Mouse (Mus musculus) heart, postnatal 0 days (tissue): ENCODE measurements around the gene Ddrgk1.

Experiments
- CTCF ChIP-seq: IDR thresholded peaks from 2 replicates; pipeline ENCODE4 v1.5.1; 2016; ENCODE audit warnings: antibody characterized with exemption, control low read depth, low read depth
- EP300 ChIP-seq: IDR thresholded peaks from 2 replicates; pipeline ENCODE4 v1.6.1; 2016; ENCODE audit warnings: antibody characterized with exemption, low read depth

GRCm38 (mm10) chr2:130632887-130633675 lies 31.4 kb downstream of the Ddrgk1 start:
- no peak for TF ChIP-seq CTCF
- TF ChIP-seq EP300, result no peak
